Mouse (Mus musculus): ENCODE results near the gene Tlx2.
A peak's percentile ranks its signal among the peaks of the same experiment; 100 is the strongest.

Gene Tlx2

DNA sequence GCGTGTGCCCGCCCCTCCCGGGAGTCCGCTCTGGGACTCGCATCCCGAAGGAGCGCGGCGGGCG, at the start of gene Tlx2:
Gene Tlx2, minus strand, starts transcription at position 47 of the 64 bp plus-strand sequence.
- DNase-seq (ENCODE audit: low spot score), result no peak

GRCm38 (mm10) chr6:83119734-83120051, 49.6 kb upstream of the Tlx2 start:
- no peak for DNase-seq (ENCODE audit: low spot score)

DNA sequence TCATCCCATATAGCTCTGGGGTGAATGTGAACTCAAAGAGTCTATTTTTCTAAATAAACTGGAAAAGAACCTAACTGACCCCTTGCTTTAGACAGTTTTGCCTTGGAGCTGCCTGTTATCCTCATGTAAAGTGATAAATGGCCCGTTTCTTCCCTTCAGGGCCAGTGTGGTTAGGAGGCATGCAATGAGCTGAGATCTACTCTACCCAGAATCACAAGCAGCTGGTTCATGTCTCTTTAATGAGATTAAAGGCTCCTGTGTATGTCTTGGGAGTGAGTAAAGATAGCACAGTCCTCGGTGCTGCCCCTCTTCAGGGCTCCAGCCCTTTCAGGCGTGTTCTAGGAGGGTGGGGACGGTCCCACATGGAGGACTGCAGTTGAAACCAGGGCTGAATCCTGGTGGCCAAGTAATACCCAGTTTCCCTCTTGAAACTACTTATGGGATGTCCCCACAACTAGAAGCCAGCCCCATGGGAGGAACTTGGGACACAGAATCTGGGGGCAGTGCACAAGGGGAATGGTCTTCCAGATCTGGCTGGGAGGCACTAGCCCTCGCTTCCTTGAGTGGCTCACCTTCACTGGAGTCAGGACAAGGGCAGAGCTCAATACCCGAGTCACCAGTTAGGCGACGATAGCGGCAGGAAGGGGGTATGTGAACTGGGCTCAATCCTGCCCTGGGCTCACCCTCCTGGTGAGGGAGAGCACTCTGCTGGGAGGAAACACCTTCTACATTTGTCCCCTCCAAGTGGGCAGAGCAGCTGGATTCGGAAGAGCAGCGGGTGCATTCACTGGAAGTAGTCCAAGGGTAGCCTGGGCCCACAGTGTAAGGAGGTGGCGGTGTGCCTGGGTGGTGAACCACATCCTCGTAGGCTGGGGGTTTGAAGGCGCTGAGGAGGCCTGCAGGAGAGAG, 49.0 kb upstream of the Tlx2 start:
- no peak for DNase-seq (ENCODE audit: low spot score)

DNA sequence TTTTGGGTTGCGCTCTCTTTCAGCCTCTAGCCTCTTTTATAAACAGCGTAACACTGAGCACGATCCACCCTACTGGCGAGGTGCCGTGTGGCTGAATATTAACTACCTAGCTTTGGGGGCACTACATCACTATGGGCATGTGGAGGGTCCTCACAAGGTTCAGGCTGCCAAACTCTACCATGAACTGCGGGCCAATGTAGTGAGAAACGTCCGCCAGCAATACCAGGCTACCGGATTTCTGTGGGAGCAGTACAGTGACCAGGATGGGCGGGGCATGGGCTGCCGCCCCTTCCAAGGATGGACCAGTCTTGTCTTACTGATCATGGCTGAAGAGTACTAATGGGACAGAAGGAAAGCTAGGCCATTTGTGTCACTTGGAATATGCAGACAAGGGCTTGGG, 48.3 kb upstream of the Tlx2 start:
- no peak for DNase-seq (ENCODE audit: low spot score)

DNA sequence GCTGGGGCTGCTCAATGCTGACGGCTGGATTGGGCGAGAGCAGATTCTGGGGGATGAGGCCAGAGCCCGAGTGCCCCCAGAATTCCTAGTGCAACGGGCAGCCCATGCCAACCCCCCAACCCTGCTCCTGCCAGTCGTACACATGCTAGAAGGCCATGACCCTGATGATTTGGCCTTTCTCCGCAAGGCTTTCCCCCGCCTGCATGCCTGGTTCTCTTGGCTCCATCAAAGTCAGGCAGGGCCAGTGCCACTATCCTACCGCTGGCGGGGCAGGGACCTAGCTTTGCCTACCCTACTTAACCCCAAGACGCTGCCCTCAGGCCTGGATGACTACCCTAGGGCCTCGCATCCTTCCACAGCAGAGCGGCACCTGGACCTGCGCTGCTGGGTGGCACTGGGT, 47.5 kb upstream of the Tlx2 start:
- no peak for DNase-seq (ENCODE audit: low spot score)

DNA sequence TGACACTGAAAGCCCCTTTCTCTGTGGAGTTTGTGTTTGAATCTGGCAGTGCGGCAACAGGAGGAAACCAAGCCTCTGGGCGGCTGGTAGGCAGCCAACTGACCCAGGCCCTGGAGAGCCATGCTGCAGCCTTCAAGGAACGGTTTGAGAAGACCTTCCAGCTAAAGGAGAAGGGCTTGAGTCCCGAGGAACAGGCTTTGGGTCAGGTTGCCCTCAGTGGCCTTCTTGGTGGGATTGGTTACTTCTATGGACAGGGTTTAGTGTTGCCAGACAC, 47.0 kb upstream of the Tlx2 start:
- DNase-seq (ENCODE audit: low spot score), result no peak

GRCm38 (mm10) chr6:83116373-83117164, 46.5 kb upstream of the Tlx2 start:
- DNase-seq (ENCODE audit: low spot score), result no peak

- no peak for DNase-seq (ENCODE audit: low spot score)
Measured at GRCm38 (mm10) chr6:83115682-83116372, 45.7 kb upstream of the Tlx2 start.

DNA sequence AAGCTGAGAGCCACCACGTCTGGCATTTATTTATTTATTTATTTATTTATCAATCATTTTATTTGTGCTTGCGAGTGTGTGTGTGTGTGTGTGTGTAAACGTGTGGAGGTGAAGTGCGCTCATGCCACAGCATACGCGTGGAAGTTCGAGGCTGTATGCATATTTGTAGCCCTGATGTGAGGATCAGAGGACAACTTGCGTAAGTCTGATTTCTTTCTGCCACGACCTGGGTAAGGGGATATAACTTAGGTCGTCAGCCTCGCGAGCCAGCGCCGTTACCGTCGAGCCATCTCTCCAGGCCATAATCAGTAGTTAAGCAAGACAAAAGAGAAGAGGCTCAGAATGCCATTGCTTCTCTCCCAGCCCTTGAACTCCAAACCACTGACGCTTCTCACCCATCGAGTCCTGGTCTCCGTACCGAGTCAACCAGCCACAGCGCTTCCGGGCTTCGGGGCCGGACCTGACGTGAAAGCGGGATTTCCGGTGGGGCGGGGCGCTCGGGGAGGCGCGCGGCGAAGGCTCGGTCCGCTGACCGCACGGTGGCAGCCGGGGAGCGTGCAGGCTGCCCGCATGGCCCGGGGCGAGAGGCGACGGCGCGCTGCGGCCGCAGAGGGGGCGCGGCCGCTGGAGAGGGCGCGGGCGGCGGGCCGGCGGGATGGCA, 45.0 kb upstream of the Tlx2 start, which contains the start of gene Mogs:
Gene Mogs, plus strand, starts transcription at position 486 of the 661 bp plus-strand sequence.
- DNase-seq (ENCODE audit: low spot score), result peak; percentile 67

DNA sequence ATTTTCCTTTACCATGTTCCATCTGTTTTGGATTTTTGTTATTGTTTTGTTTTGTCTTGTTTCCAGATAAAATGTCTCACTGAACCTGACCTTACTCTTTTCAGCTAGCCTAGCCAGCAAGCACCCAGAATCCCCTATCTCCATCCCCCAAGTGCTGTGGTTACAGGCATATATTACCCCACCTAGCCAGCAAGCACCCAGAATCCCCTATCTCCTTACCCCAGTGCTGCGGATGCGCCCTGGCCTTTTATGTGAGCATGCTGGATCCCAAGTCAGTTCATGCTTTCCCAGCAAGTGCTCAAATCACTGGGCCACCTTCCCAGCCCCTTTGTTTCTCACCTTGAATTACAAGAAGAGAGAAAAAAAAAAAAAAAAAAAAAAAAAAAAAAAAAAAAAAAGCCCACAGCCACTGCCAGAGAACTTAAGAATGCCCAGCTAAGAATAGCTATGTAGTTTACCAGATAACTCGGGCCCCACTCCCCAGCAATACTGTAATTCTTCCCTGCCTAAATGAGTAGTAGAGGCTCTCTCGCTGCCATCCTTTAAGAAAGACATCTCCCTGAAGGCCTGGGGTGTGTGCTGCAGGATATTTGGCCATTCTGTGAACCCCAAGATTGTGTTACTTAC, 41.5 kb upstream of the Tlx2 start:
- no peak for DNase-seq (ENCODE audit: low spot score)

DNA sequence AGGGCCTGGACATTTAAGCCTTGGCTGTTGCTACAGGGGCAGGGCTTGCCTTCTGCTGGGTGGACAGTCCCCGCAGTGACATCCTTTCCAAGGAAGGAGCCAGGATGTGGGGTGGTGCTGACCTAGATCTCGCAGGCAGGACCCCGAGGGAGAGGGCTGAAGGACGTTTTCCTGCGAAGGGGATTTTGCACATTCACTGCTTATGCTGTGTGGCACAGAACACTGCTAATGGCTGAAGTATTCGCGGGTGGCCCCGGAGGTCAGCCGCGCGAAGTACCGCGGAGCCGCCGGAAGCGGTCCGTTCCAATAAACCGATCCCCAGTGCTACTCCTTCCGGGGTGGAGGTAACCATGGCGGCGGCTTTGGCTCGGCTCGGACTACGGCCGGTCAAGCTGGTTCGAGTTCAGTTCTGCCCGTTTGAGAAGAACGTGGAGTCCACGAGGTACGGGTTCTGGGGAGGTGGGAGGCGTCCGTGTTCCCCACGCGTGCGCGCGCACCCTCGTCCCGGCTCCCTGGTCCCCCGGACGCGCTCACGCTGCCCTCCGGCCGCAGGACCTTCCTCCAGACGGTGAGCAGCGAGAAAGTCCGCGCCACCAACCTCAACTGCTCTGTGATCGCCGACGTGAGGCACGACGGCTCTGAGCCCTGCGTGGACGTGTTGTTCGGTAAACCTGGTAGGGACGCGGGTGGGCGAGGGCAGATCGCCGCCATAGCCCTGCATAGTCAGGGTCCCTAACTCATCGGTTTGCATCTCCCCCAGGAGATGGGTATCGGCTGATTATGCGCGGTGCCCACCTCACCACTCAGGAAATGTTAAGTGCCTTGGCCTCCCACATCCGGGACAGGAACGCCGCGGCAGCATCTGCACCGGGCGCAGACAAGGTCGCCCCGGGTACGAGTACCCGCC, 38.9 kb upstream of the Tlx2 start, which contains the start of gene Mrpl53:
Gene Mrpl53, plus strand, starts transcription at position 279 of the 907 bp plus-strand sequence.
- DNase-seq (ENCODE audit: low spot score), result no peak

DNA sequence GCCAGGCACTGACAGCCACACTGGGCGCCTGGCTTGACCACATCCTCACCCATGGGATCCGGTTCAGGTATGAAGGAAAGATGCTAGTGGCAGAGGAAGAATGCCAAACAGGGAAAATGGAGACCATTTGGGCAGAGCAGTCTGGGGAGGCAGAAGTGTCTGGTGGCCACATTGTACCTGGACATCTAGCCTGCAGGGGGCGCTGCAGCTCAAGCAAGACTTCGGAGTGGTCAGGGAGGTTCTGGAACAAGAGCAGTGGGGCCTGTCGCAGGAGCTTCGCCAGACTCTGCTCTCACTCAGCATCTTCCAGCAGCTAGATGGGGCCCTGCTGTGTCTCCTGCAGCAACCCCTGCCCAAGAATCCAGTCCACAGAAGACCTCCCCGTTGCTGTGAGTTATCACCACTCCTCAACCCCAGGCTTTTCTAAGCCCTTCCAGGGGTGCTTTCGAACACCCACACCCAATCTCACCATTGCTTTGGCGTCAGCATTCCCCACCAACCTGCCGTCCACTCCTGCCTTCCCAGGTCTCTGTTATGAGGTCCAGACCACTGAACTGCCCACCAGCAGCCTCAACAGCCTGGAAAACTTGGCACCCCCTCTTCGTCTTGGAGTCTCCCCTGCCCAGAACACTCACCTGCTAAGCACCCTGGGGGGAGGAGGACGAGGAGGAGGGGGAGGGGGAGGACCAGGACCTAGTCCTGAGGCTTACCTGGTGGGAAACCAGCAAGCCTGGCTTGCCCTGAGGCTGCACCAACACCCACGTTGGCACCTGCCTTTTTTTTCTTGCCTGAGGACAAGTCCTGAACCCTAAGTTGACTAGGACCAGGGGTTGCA, 37.7 kb upstream of the Tlx2 start:
- no peak for DNase-seq (ENCODE audit: low spot score)

DNA sequence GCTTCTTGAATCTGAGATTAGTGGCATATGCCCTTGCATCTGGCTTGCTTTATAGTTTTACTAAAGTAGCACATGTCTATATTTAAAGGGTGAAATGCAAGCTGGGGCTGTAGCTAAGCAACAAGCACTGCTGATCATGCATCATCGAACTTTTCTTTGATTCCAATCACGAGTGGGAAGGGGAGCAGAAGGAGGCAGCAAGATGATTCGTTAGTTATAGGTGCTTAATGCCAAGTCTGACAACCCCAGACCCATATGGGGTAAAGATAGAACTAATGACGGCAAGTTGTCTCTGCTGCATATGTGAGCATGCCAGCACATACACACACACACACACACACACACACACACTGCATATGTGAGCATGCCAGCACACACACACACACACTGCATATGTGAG, 34.1 kb upstream of the Tlx2 start:
- DNase-seq (ENCODE audit: low spot score), result no peak

DNA sequence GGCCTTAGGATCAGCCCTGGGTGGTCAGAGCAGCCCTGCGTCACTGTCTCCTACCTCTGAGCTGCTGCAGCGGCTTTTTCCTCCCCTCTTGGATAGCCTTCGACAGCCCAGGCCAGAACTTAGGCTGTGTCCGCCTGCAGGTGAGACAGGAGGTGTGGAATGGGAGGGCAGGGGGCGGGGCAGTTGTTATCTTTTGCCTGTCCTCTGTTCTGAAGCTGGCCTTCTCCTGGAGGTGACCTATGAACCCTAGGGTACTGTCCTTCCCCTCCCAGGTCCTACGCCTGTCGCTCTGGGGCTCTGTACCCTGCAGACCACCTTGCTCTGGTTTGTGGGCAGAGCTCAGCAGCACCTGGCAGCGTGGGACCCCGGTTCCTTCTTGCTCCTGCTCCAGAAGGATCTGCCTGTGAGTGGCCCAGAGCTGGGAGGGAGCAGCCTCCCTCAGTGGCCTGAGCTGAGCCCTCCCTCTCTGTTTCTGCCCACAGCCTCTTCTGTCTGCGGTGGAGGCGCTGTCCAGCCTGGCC, 33.1 kb upstream of the Tlx2 start:
- no peak for DNase-seq (ENCODE audit: low spot score)

DNA sequence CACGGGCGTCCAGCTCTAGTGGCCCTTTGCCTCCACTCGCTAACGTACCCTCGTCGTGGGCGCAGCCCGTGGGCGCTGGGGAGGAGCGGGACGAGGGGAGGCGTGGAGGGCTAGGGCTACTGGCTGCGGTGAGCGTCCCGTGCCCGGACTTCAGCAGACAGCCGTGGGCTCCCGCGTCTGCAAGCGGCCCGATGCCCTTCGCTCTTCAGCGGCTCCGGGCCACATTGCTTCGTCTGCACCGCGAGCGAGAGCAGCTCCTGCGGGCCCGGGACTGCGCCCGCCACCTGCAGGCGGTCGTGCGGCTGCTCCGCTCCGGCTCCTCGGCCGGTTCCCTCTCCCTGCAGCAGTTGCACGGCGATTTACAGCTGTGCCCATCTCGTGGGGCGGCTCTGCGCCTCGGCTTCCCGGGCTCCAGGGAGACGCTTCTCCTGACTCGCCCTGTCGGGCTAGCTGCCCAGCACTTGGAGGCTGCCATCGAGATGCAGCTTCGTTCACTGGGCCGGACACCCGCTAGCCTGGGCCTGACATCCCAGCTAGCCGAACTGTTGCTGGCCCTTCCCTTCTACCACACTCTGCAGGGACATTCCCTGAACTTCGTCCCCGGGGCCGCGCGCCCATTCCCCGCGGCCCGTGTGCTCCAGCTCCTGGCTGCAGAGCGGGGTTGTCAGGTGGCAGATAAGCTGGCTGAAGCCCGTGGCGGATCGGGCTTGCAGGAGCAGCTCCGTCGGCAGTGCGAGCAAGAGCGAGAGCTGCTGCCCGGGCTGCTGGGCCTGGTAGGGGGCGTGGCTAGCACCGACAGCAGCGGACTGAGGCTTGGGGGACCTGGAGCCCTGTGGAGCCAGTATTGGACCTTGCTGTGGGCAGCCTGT, 31.8 kb upstream of the Tlx2 start:
- no peak for DNase-seq (ENCODE audit: low spot score)

DNA sequence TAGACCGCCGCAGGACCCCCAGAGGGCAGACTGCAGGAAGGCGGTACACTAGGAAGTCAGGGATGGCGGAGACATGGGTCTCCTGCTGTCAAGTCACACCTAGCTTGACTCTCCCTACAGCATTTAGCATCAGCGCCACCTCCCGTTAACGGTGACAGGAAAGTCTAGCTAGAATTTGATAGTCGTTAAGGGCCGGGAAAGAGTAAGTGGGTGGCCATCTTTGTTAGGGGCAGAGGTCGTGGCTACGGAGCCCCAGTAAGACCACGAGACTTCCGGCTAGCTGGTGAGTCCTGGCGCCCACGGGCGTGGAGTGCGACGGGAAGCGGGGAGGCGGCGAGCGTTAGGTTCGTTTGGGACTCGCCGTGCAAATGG, 31.2 kb upstream of the Tlx2 start, which contains the start of the genes Ccdc142 and Gm42688:
Gene Ccdc142, plus strand, starts transcription at position 286 of the 372 bp plus-strand sequence.
Gene Gm42688, plus strand, starts transcription at position 302 of the 372 bp plus-strand sequence.
- DNase-seq (ENCODE audit: low spot score), result peak; percentile 82

DNA sequence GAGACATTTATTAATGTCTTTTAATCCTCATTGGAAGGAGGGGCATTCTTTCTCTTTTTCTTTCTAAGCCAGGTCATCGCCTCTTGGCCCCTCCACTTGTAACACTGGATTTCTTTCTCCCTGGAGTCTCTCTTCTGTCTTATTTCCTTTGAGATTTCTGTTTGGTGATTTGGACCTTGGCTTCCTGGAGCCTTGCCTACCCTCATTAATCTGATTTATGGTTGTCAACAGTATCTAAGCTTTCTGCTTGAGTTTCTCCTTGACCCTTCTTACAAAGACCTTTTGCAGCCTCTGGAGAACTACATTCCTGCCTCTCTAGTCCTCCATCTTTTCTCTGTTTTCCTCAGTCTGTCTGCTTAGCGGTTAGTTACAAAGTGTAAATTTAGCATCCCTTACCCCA, 28.3 kb upstream of the Tlx2 start:
- no peak for DNase-seq (ENCODE audit: low spot score)

GRCm38 (mm10) chr6:83095968-83096367, 25.9 kb upstream of the Tlx2 start:
- DNase-seq (ENCODE audit: low spot score), result no peak
